Mouse (Mus musculus) neural tube, embryonic 11.5 days (tissue): ENCODE measurements around the gene Ptprd. TPM values are rescaled to one million over a fixed set of nuclear protein-coding genes. Genes with fewer than 3 reads are reported as not detected.

Experiments used
- ATAC-seq: fragments of 200-750 bp; cut with Nextera tagmentation; 2 replicates; pipeline ENCODE4 v1.8.0; 2017; ENCODE audit warnings: moderate number of reproducible peaks, mild to moderate bottlenecking, moderate TSS enrichment, moderate library complexity; ENCODE audit not compliant: insufficient read depth, low FRiP score, low TSS enrichment
- DNase-seq: peaks from one replicate; pipeline ENCODE4 v3.0.0-alpha.2; 2015; ENCODE audit warnings: low spot score
- H3K27ac ChIP-seq: fragments of 300-500 bp; sonication (generic); 2 replicates; pipeline ENCODE4 v1.5.1; 2014; ENCODE audit warnings: low read depth, mild to moderate bottlenecking, low read length
- H3K27me3 ChIP-seq: fragments of 300-500 bp; sonication (generic); 2 replicates; pipeline ENCODE4 v1.6.1; 2014; ENCODE audit warnings: mild to moderate bottlenecking, low read length, mixed read lengths; ENCODE audit not compliant: control insufficient read depth, insufficient read depth
- H3K36me3 ChIP-seq: fragments of 300-500 bp; sonication (generic); 2 replicates; pipeline ENCODE4 v1.6.1; 2014; ENCODE audit warnings: mild to moderate bottlenecking, low read length, moderate library complexity, mixed read lengths; ENCODE audit not compliant: control insufficient read depth, insufficient read depth
- H3K4me1 ChIP-seq: fragments of 300-500 bp; sonication (generic); 2 replicates; pipeline ENCODE4 v1.6.1; 2014; ENCODE audit warnings: low read length, mixed read lengths; ENCODE audit not compliant: control insufficient read depth, insufficient read depth
- H3K4me2 ChIP-seq: fragments of 300-500 bp; sonication (generic); 2 replicates; pipeline ENCODE4 v1.6.1; 2014; ENCODE audit warnings: low read depth, mild to moderate bottlenecking, moderate library complexity
- H3K4me3 ChIP-seq: fragments of 300-500 bp; sonication (generic); 2 replicates; pipeline ENCODE4 v1.5.1; 2014; ENCODE audit warnings: low read depth, low read length
- H3K9ac ChIP-seq: fragments of 300-500 bp; sonication (generic); 2 replicates; pipeline ENCODE4 v1.6.1; 2014; ENCODE audit warnings: mild to moderate bottlenecking, low read length
- H3K9me3 ChIP-seq: fragments of 300-500 bp; sonication (generic); 2 replicates; pipeline ENCODE4 v1.6.1; 2016; ENCODE audit warnings: low read length; ENCODE audit not compliant: control insufficient read depth
- WGBS: fragments of 180-500 bp; shearing (Covaris S2); extraction: QIAGEN DNeasy Blood & Tissue Kit; methylation state at CpG from one replicate; pipeline ENCODE4 v1.1.7; 2014; 5-methylcytosine and 5-hydroxymethylcytosine counted together
- polyA plus RNA-seq: library from polyadenylated mRNA; unstranded; fragments of >200 nt; fragmentation: Nextera tagmentation; extraction: Ambion mirVana; gene quantifications from 2 replicates; pipeline ENCODE4 v1.2.1, GENCODE M21; 2014

The Ptprd gene
- polyA plus RNA-seq, 1 experiment from 2014 or later: 41.2 TPM

DNA sequence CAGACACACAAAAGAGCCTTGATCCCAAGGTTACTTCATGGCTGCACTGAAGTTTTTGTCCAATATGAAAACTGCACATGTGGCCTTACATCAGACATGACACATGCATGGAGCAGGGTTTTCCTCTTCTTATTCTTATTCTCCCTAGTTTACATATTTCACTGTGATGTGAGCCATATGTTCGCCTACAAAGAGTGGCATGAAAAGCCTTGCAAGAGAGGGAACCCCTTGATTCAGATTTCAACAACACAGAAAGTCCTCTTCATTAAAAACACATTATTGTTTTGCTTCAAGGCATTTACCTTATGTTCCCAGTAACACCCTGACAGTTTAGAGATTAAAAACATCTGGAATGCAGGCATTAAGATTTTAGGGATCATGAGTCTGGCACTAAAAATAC, 1859.3 kb downstream of the Ptprd start:
- DNase-seq (no peak), ATAC-seq (no peak)
- H3K27ac ChIP-seq: no peak overlapping the region
- no peaks in the 10 kb centered on the region for H3K27me3 ChIP-seq
- no peaks in the 10 kb centered on the region for H3K36me3 ChIP-seq
- 65% methylated on average over 1 of the region's 1 CpGs for WGBS
- no peak overlapping the region for H3K4me2 ChIP-seq
- H3K4me3 ChIP-seq: no peak overlapping the region
- peaks cover 4% of the 10 kb centered on the region for H3K4me1 ChIP-seq
- H3K9ac ChIP-seq: no peak overlapping the region
- no peaks in the 10 kb centered on the region for H3K9me3 ChIP-seq

GRCm38 (mm10) chr4:76351201-76351979, 1860.4 kb downstream of the Ptprd start:
- Histone ChIP-seq H3K27me3 (no peaks in the 10 kb centered on the region), H3K4me3 (no peak overlapping the region), H3K36me3 (no peaks in the 10 kb centered on the region), H3K27ac (peak overlapping the region; percentile 29; the same call in 1 of the 2 replicates), H3K9ac (no peak overlapping the region), H3K4me2 (no peak overlapping the region), H3K9me3 (no peaks in the 10 kb centered on the region), H3K4me1 (peaks cover 4% of the 10 kb centered on the region)
- 45% methylated on average over 8 of the region's 8 CpGs for WGBS
- peak; percentile 50; the same call in 1 of the 2 replicates for ATAC-seq
- DNase-seq: no peak

GRCm38 (mm10) chr4:76350241-76350962, 1861.4 kb downstream of the Ptprd start:
- Histone ChIP-seq H3K4me1 (peaks cover 4% of the 10 kb centered on the region), H3K4me3 (no peak overlapping the region), H3K9me3 (no peaks in the 10 kb centered on the region), H3K9ac (no peak overlapping the region), H3K36me3 (no peaks in the 10 kb centered on the region), H3K27me3 (no peaks in the 10 kb centered on the region), H3K27ac (peak overlapping the region; percentile 29; the same call in 1 of the 2 replicates), H3K4me2 (no peak overlapping the region)
- ATAC-seq (no peak), DNase-seq (no peak)
- WGBS: 33% methylated on average over 3 of the region's 3 CpGs

DNA sequence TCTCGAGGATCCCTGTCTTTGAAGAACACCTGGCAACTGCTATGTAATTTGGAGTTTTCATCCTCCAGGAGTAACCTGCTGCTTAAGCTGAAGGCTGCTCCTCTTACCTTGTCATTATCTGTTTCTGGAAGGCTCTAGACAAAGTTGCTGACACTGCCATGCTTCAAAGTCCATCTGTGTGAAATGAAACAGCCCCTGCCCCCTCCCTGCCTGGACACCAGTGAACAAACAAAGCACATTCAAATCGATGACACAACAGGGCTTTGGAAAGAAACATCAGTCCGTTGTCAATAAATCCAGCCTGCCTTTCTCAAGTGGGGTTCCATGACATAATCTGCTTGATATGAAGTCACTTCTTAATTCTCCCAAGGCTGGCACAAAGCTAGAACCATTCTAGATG, 1867.7 kb downstream of the Ptprd start:
- no peak for ATAC-seq
- Histone ChIP-seq H3K27ac (no peak overlapping the region), H3K27me3 (no peaks in the 10 kb centered on the region), H3K4me3 (no peak overlapping the region), H3K4me1 (no peaks in the 10 kb centered on the region), H3K9ac (no peak overlapping the region), H3K4me2 (no peak overlapping the region), H3K36me3 (no peaks in the 10 kb centered on the region), H3K9me3 (no peaks in the 10 kb centered on the region)
- no peak for DNase-seq
- 68% methylated on average over 3 of the region's 3 CpGs for WGBS

GRCm38 (mm10) chr4:76337926-76338325, 1873.8 kb downstream of the Ptprd start:
- Histone ChIP-seq H3K4me1 (no peaks in the 10 kb centered on the region), H3K27me3 (no peaks in the 10 kb centered on the region), H3K27ac (no peak overlapping the region), H3K4me2 (no peak overlapping the region), H3K4me3 (no peak overlapping the region), H3K9me3 (no peaks in the 10 kb centered on the region), H3K9ac (no peak overlapping the region), H3K36me3 (no peaks in the 10 kb centered on the region)
- DNase-seq (no peak), ATAC-seq (no peak)
- 74% methylated on average over 1 of the region's 1 CpGs for WGBS

GRCm38 (mm10) chr4:76327346-76327745, 1884.4 kb downstream of the Ptprd start:
- no peak overlapping the region for H3K4me3 ChIP-seq
- H3K4me1 ChIP-seq: peaks cover 7% of the 10 kb centered on the region
- H3K9me3 ChIP-seq: no peaks in the 10 kb centered on the region
- H3K9ac ChIP-seq: no peak overlapping the region
- H3K27ac ChIP-seq: no peak overlapping the region
- no peak for ATAC-seq
- DNase-seq: peak; percentile 29
- H3K36me3 ChIP-seq: no peaks in the 10 kb centered on the region
- no peaks in the 10 kb centered on the region for H3K27me3 ChIP-seq
- 31% methylated on average over 11 of the region's 11 CpGs for WGBS
- no peak overlapping the region for H3K4me2 ChIP-seq

- DNase-seq (no peak), ATAC-seq (no peak)
- H3K4me3 ChIP-seq: no peak overlapping the region
- no peaks in the 10 kb centered on the region for H3K9me3 ChIP-seq
- H3K4me1 ChIP-seq: peaks cover 7% of the 10 kb centered on the region
- no peaks in the 10 kb centered on the region for H3K27me3 ChIP-seq
- no peak overlapping the region for H3K9ac ChIP-seq
- no peak overlapping the region for H3K27ac ChIP-seq
- no peak overlapping the region for H3K4me2 ChIP-seq
- 88% methylated on average over 3 of the region's 3 CpGs for WGBS
- no peaks in the 10 kb centered on the region for H3K36me3 ChIP-seq
These were observed 1886.1 kb downstream of the Ptprd start for GRCm38 (mm10) chr4:76325646-76326045.

DNA sequence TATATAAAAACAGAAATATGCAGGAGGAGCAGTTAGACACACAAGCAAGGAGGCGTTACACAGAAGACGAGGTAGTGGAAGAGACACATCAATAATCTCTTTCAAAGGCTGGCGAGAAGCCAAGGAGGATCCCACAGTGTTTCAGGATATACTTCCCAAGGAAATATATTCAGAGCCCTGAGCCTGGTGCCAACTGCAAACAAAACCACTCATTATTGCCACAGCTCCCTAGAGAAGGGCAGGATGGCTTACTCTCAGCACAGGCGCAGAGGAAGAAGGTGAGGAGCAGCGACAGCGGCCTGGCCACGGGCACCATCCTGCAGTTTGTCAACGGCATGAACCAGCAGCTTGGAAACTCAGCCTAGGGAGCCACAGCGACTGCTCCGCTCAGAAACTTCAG, 1886.8 kb downstream of the Ptprd start:
- Histone ChIP-seq H3K4me3 (no peak overlapping the region), H3K27me3 (no peaks in the 10 kb centered on the region), H3K9ac (no peak overlapping the region), H3K36me3 (no peaks in the 10 kb centered on the region), H3K4me1 (peaks cover 7% of the 10 kb centered on the region), H3K4me2 (no peak overlapping the region), H3K9me3 (no peaks in the 10 kb centered on the region), H3K27ac (no peak overlapping the region)
- WGBS: 78% methylated on average over 10 of the region's 10 CpGs
- no peak for DNase-seq
- ATAC-seq: no peak

DNA sequence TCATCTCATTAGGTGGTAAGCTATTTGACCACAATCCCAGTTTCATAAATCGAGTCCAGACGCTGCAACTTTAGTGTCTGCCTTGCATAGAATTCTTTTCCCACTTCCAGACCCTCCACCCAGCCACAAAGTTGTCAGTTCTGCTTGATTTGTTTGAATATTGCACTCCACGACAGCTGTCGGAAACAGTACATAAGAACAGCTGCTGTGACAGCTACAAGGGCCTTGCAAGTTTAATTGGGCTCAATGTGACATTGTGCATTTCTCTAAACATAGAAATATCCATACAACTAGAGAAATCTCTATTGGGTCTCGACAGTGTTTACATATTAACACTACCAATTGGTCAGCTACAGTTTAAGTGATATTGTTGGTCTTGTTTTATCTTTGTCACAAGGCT, 1887.3 kb downstream of the Ptprd start:
- WGBS: 68% methylated on average over 5 of the region's 5 CpGs
- no peak overlapping the region for H3K4me3 ChIP-seq
- H3K4me2 ChIP-seq: no peak overlapping the region
- H3K4me1 ChIP-seq: peaks cover 7% of the 10 kb centered on the region
- DNase-seq (no peak), ATAC-seq (no peak)
- H3K27me3 ChIP-seq: no peaks in the 10 kb centered on the region
- no peaks in the 10 kb centered on the region for H3K36me3 ChIP-seq
- no peak overlapping the region for H3K27ac ChIP-seq
- no peaks in the 10 kb centered on the region for H3K9me3 ChIP-seq
- no peak overlapping the region for H3K9ac ChIP-seq
